Mouse (Mus musculus) G1E (cell line): ENCODE measurements around the gene Nr3c2. TPM values are rescaled to one million over a fixed set of nuclear protein-coding genes. Genes with fewer than 3 reads are reported as not detected.

Source experiments
- ATAC-seq: 2 replicates; pipeline ENCODE4 v1.8.0; 2016; ENCODE audit warnings: mild to moderate bottlenecking; ENCODE audit not compliant: insufficient number of reproducible peaks, poor library complexity, low FRiP score, severe bottlenecking; ENCODE audit errors: extremely low read depth
- DNase-seq: peaks from one replicate; pipeline ENCODE4 v3.0.0; 2012; ENCODE audit warnings: low spot score
- H3K27me3 ChIP-seq: 2 replicates; pipeline ENCODE4 v1.6.1; 2012; ENCODE audit warnings: mild to moderate bottlenecking, low read length, inconsistent platforms; ENCODE audit not compliant: insufficient read depth
- H3K36me3 ChIP-seq: replicated peaks from 2 replicates; pipeline ENCODE3; 2012; ENCODE audit warnings: mild to moderate bottlenecking, inconsistent platforms
- H3K4me1 ChIP-seq: 2 replicates; pipeline ENCODE4 v1.6.1; 2012; ENCODE audit warnings: low read depth, low read length, inconsistent platforms, mixed read lengths; ENCODE audit not compliant: insufficient read depth
- H3K4me3 ChIP-seq: 2 replicates; pipeline ENCODE4 v1.5.1; 2012; ENCODE audit warnings: low read depth, mild to moderate bottlenecking, inconsistent platforms, low read length, moderate library complexity, mixed read lengths
- H3K9me3 ChIP-seq: replicated peaks from 2 replicates; pipeline ENCODE4 v1.6.1; 2012; ENCODE audit warnings: inconsistent platforms
- CTCF ChIP-seq: IDR thresholded peaks from 2 replicates; pipeline ENCODE4 v1.5.1; 2012; ENCODE audit warnings: low read depth, low read length, inconsistent platforms, mixed read lengths
- GATA1 ChIP-seq: IDR thresholded peaks from 2 replicates; pipeline ENCODE4 v1.6.1; 2012; ENCODE audit warnings: borderline replicate concordance, low read length, inconsistent platforms, mixed read lengths
- GATA2 ChIP-seq: IDR thresholded peaks from 2 replicates; pipeline ENCODE4 v1.6.1; 2012; ENCODE audit warnings: low read depth, low read length, inconsistent platforms, borderline replicate concordance
- POLR2AphosphoS5 ChIP-seq: IDR thresholded peaks from 2 replicates; pipeline ENCODE4 v1.6.1; 2012; ENCODE audit warnings: low read depth, low read length, inconsistent platforms; ENCODE audit not compliant: insufficient replicate concordance
- TAL1 ChIP-seq: conservative IDR thresholded peaks from 2 replicates; pipeline ENCODE4 v1.6.1; 2012; ENCODE audit warnings: low read depth, low read length, inconsistent platforms, mixed read lengths
- polyA plus RNA-seq: library from polyadenylated mRNA; stranded (reverse); fragments of >175 nt; gene quantifications from 2 replicates; pipeline ENCODE4 v1.2.3, GENCODE M21; 2012
- total RNA-seq, 2 experiments: library from RNA; stranded (forward) in 1 of 2; stranded (reverse) in 1 of 2; fragments of 200-1000 nt in 1 of 2; fragments of >200 nt in 1 of 2; fragmentation: Nextera tagmentation in 1 of 2; gene quantifications; 2 replicates each; pipeline ENCODE4 v1.2.3; 2014 to 2017

The Nr3c2 gene
- total and polyA plus RNA-seq, 3 experiments = 0.26 to 12.0 (median 7.6) TPM

- H3K27me3 ChIP-seq = no peaks in the 10 kb centered on the region
- ATAC-seq = no peak
- H3K4me3 ChIP-seq = no peak overlapping the region
- no peaks in the 10 kb centered on the region for H3K4me1 ChIP-seq
- no peak for DNase-seq
- no peak for TF ChIP-seq GATA1
- TF ChIP-seq CTCF = no peak
- no peak for TF ChIP-seq TAL1
- no peak for TF ChIP-seq POLR2AphosphoS5
- no peak for TF ChIP-seq GATA2
- H3K36me3 ChIP-seq = peaks cover 45% of the 10 kb centered on the region
- H3K9me3 ChIP-seq = no peaks in the 10 kb centered on the region; the same call in 1 of the 2 replicates
Observed at GRCm38 (mm10) chr8:77275571-77275970, 376.3 kb downstream of the Nr3c2 start.

GRCm38 (mm10) chr8:77276827-77277226, 377.6 kb downstream of the Nr3c2 start:
- TF ChIP-seq POLR2AphosphoS5 (no peak), CTCF (no peak), GATA2 (no peak), TAL1 (no peak), GATA1 (no peak)

GRCm38 (mm10) chr8:77278246-77278645, 379.0 kb downstream of the Nr3c2 start:
- Histone ChIP-seq H3K4me1 (peaks cover 3% of the 10 kb centered on the region; the same call in 1 of the 2 replicates), H3K27me3 (no peaks in the 10 kb centered on the region), H3K4me3 (no peak overlapping the region), H3K9me3 (no peaks in the 10 kb centered on the region), H3K36me3 (peaks cover 33% of the 10 kb centered on the region)
- TF ChIP-seq GATA1 (no peak), POLR2AphosphoS5 (no peak), TAL1 (no peak), GATA2 (no peak), CTCF (no peak)
- DNase-seq (no peak), ATAC-seq (no peak)

More at GRCm38 (mm10) chr8:77276827-77277226, 377.6 kb downstream of the Nr3c2 start:
- Histone ChIP-seq H3K36me3 (peaks cover 34% of the 10 kb centered on the region), H3K27me3 (no peaks in the 10 kb centered on the region), H3K9me3 (no peaks in the 10 kb centered on the region), H3K4me3 (no peak overlapping the region), H3K4me1 (no peaks in the 10 kb centered on the region)
- no peak for ATAC-seq
- no peak for DNase-seq

- peaks cover 39% of the 10 kb centered on the region for H3K36me3 ChIP-seq
- H3K4me1 ChIP-seq = peaks cover 5% of the 10 kb centered on the region
- TF ChIP-seq GATA2 = no peak
- no peak for TF ChIP-seq GATA1
- TF ChIP-seq CTCF = no peak
- TF ChIP-seq TAL1 = no peak
- no peak for TF ChIP-seq POLR2AphosphoS5
- H3K27me3 ChIP-seq = no peaks in the 10 kb centered on the region
- H3K9me3 ChIP-seq = no peaks in the 10 kb centered on the region
- ATAC-seq (no peak), DNase-seq (no peak)
- H3K4me3 ChIP-seq = no peak overlapping the region
Observed at GRCm38 (mm10) chr8:77279977-77280376, 380.7 kb downstream of the Nr3c2 start.

GRCm38 (mm10) chr8:77282605-77283236, 383.5 kb downstream of the Nr3c2 start:
- H3K4me1 ChIP-seq = peaks cover 5% of the 10 kb centered on the region
- ATAC-seq = no peak
- no peak for TF ChIP-seq TAL1
- H3K4me3 ChIP-seq = no peak overlapping the region
- no peaks in the 10 kb centered on the region for H3K27me3 ChIP-seq
- H3K9me3 ChIP-seq = no peaks in the 10 kb centered on the region
- DNase-seq = no peak
- H3K36me3 ChIP-seq = peaks cover 23% of the 10 kb centered on the region

GRCm38 (mm10) chr8:77284473-77284872, 385.2 kb downstream of the Nr3c2 start:
- Histone ChIP-seq H3K27me3 (no peaks in the 10 kb centered on the region), H3K9me3 (no peaks in the 10 kb centered on the region), H3K36me3 (peaks cover 29% of the 10 kb centered on the region), H3K4me3 (no peak overlapping the region), H3K4me1 (peaks cover 5% of the 10 kb centered on the region)
- DNase-seq (no peak), ATAC-seq (peak; percentile 28)
- no peak for TF ChIP-seq GATA2
- TF ChIP-seq GATA1 = no peak
- no peak for TF ChIP-seq CTCF
- TF ChIP-seq POLR2AphosphoS5 = no peak
- no peak for TF ChIP-seq TAL1
